Mouse (Mus musculus) adrenal gland, adult 8-10 months (tissue): ENCODE measurements at regions not wholly inside any gene's neighbourhood (a gene's known extent, or its start where the extent isn't known, plus 50 kb on each side); places are given as distances from the start of the nearest gene placed in this dataset.

Source experiments
- DNase-seq: peaks from one replicate; pipeline ENCODE4 v3.0.0; 2022

- no peak for DNase-seq
These were observed 53.8 kb upstream of the Sept5 start for GRCm38 (mm10) chr16:18683556-18683955.

- no peak for DNase-seq
These were observed 56.4 kb upstream of the Sept5 start for GRCm38 (mm10) chr16:18686044-18686761.

- DNase-seq = peak; percentile 93
These were observed 57.2 kb upstream of the Sept5 start for GRCm38 (mm10) chr16:18686916-18687315.

- DNase-seq = peak; percentile 87
These were observed 57.6 kb upstream of the Sept5 start for GRCm38 (mm10) chr16:18687367-18687766.

- DNase-seq = no peak
These were observed 65.8 kb upstream of the Sept5 start for GRCm38 (mm10) chr16:18695596-18695995.

GRCm38 (mm10) chr16:18696074-18696819 lies 66.5 kb upstream of the Sept5 start:
- DNase-seq = peak; percentile 59

- no peak for DNase-seq
These were observed 67.0 kb upstream of the Sept5 start for GRCm38 (mm10) chr16:18696820-18697168.

- no peak for DNase-seq
These were observed 72.5 kb upstream of the Cldn5 start for GRCm38 (mm10) chr16:18704126-18704525.

- peak; percentile 41 for DNase-seq
These were observed 71.5 kb upstream of the Cldn5 start for GRCm38 (mm10) chr16:18705028-18705648.

GRCm38 (mm10) chr16:18711637-18712125 lies 65.0 kb upstream of the Cldn5 start:
- DNase-seq = no peak

GRCm38 (mm10) chr16:18713017-18713416 lies 63.6 kb upstream of the Cldn5 start:
- no peak for DNase-seq

GRCm38 (mm10) chr16:18715381-18715780 lies 61.3 kb upstream of the Cldn5 start:
- DNase-seq = no peak

GRCm38 (mm10) chr16:18718040-18718439 lies 58.6 kb upstream of the Cldn5 start:
- peak; percentile 47 for DNase-seq

- DNase-seq = no peak
These were observed 56.0 kb upstream of the Cldn5 start for GRCm38 (mm10) chr16:18720433-18721233.

- DNase-seq = no peak
These were observed 53.3 kb upstream of the Cldn5 start for GRCm38 (mm10) chr16:18723186-18723843.

GRCm38 (mm10) chr16:18723874-18724273 lies 52.8 kb upstream of the Cldn5 start:
- DNase-seq = no peak

GRCm38 (mm10) chr16:18724706-18725105 lies 51.9 kb upstream of the Cldn5 start:
- no peak for DNase-seq
